Mouse (Mus musculus) forebrain, embryonic 10.5 days (tissue): ENCODE data around the gene Kdm8. TPM values are rescaled to one million over a fixed set of nuclear protein-coding genes. Genes with fewer than 3 reads are reported as not detected.

Experiments
- DNase-seq: peaks from one replicate; pipeline ENCODE4 v3.0.0-alpha.2; 2017; ENCODE audit warnings: low spot score; ENCODE audit errors: extremely low spot score
- H3K27ac ChIP-seq: fragments of 300-500 bp; sonication (generic); 2 replicates; pipeline ENCODE4 v1.5.1; 2016; ENCODE audit warnings: mild to moderate bottlenecking
- H3K27me3 ChIP-seq: fragments of 300-500 bp; sonication (generic); 2 replicates; pipeline ENCODE4 v1.6.1; 2016; ENCODE audit warnings: mild to moderate bottlenecking; ENCODE audit not compliant: poor library complexity, severe bottlenecking
- H3K36me3 ChIP-seq: fragments of 300-500 bp; sonication (generic); replicated peaks from 2 replicates; pipeline ENCODE4 v1.6.1; 2016; ENCODE audit warnings: mild to moderate bottlenecking, moderate library complexity
- H3K4me1 ChIP-seq: fragments of 300-500 bp; sonication (generic); 2 replicates; pipeline ENCODE4 v1.6.1; 2016
- H3K4me3 ChIP-seq: fragments of 300-500 bp; sonication (generic); 2 replicates; pipeline ENCODE4 v1.5.1; 2016; ENCODE audit warnings: mild to moderate bottlenecking, moderate library complexity
- H3K9me3 ChIP-seq: fragments of 300-500 bp; sonication (generic); 2 replicates; pipeline ENCODE4 v1.6.1; 2016; ENCODE audit warnings: mild to moderate bottlenecking, moderate library complexity
- WGBS: fragments of 180-500 bp; shearing (Covaris S2); methylation state at CpG from one replicate; pipeline ENCODE4 v1.1.7; 2016; 5-methylcytosine and 5-hydroxymethylcytosine counted together
- polyA plus RNA-seq: library from polyadenylated mRNA; unstranded; fragments of >200 nt; fragmentation: Nextera tagmentation; extraction: Ambion mirVana; gene quantifications from 2 replicates; pipeline ENCODE4 v1.2.1, GENCODE M21; 2016

Gene Kdm8
- polyA plus RNA-seq, 1 experiment from 2014 or later: 15.6 TPM

GRCm38 (mm10) chr7:125471991-125472741 is 27.7 kb downstream of the Kdm8 start:
- Histone ChIP-seq H3K9me3 (no peaks in the 10 kb centered on the region), H3K27ac (peak overlapping the region; percentile 79)
- WGBS: 45% methylated on average over 13 of the region's 13 CpGs

DNA sequence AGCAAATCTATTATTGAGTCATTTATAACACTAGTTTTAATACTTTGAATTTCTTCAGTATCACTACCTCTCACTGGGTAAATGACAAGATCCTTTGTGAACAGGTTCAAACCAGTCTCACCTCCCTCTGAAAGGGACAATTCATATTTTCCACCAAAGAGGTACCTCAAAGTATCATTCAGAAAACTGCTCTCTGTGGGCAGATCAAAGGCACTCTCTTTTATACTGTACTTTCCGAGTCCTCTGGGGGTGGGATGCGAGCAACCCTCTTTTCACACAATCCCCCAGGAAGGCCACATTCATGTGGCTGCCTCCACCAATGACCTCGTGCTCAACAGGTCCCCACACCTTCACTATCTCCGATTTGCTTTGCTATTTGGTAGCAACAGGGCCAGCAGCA is 30.1 kb downstream of the Kdm8 start:
- 83% methylated on average over 4 of the region's 4 CpGs for WGBS
- Histone ChIP-seq H3K27me3 (no peaks in the 10 kb centered on the region), H3K36me3 (peaks cover 44% of the 10 kb centered on the region), H3K4me1 (peaks cover 36% of the 10 kb centered on the region), H3K9me3 (no peaks in the 10 kb centered on the region), H3K27ac (peak overlapping the region; percentile 56; the same call in 1 of the 2 replicates), H3K4me3 (no peak overlapping the region)
- DNase-seq: no peak

More at GRCm38 (mm10) chr7:125471991-125472741, 27.7 kb downstream of the Kdm8 start:
- peaks cover 53% of the 10 kb centered on the region for H3K36me3 ChIP-seq
- H3K4me3 ChIP-seq: no peak overlapping the region
- H3K4me1 ChIP-seq: peaks cover 36% of the 10 kb centered on the region
- peak; percentile 75 for DNase-seq
- no peaks in the 10 kb centered on the region for H3K27me3 ChIP-seq

- Histone ChIP-seq H3K4me1 (peaks cover 36% of the 10 kb centered on the region), H3K4me3 (no peak overlapping the region), H3K9me3 (no peaks in the 10 kb centered on the region), H3K36me3 (peaks cover 40% of the 10 kb centered on the region), H3K27ac (peak overlapping the region; percentile 56), H3K27me3 (no peaks in the 10 kb centered on the region)
- DNase-seq: no peak
- 63% methylated on average over 11 of the region's 11 CpGs for WGBS
These were observed 31.2 kb downstream of the Kdm8 start for GRCm38 (mm10) chr7:125475601-125476251.

DNA sequence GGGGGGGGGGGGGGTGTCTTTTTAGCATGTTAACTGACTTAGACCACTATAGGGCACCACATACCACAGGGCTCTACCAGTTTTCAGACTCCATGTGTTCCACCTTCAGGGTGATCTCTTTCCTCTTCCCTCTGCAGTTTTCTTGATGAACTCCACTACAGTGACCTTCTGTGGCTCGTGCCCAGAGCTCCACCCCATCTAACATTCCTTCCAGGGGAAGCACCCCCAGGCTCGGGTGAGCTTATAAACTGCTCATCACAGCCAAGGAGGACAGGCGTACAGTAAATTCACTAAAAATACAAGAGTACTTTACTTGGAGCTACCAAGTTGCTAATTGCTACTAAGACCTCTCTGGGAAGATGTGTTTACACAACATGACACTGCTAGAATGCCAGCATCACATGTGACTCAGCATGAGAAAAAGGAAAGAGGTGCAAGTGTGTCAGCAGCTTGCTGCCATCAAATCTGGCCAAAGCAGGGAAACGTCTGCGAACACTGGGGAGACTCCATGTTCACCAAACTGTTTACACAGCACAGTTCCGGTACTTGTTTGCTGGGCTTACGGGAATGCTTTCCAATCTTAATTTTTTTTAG is 34.0 kb downstream of the Kdm8 start:
- no peak for DNase-seq
- H3K36me3 ChIP-seq: peaks cover 54% of the 10 kb centered on the region
- no peaks in the 10 kb centered on the region for H3K9me3 ChIP-seq
- 87% methylated on average over 7 of the region's 7 CpGs for WGBS
- no peak overlapping the region for H3K4me3 ChIP-seq
- no peaks in the 10 kb centered on the region for H3K27me3 ChIP-seq
- no peak overlapping the region for H3K27ac ChIP-seq
- H3K4me1 ChIP-seq: peaks cover 27% of the 10 kb centered on the region

- Histone ChIP-seq H3K4me1 (peaks cover 17% of the 10 kb centered on the region), H3K27me3 (no peaks in the 10 kb centered on the region), H3K9me3 (no peaks in the 10 kb centered on the region), H3K36me3 (peaks cover 70% of the 10 kb centered on the region), H3K27ac (no peak overlapping the region), H3K4me3 (no peak overlapping the region)
- WGBS: 93% methylated on average over 4 of the region's 4 CpGs
- no peak for DNase-seq
These were observed 36.0 kb downstream of the Kdm8 start for GRCm38 (mm10) chr7:125480518-125480917.

DNA sequence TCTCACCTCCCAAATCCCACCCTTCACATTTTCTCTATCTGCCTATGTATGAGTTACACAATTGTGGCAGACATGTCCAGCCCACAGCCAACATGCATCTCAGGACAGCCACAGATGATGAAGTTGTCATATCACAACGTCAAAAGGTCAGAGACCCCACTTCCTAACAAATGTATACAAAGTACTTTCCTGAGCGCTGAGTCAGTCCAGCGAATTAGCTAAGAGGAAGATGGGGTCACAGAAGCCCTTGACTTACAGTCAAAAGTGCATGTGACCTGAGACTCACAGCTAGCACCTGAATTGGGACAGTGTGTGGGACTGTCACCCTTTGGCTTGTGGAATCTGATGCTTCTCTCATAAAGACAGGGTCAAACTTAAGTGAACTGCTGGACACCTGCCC is 37.9 kb downstream of the Kdm8 start:
- 91% methylated on average over 3 of the region's 3 CpGs for WGBS
- DNase-seq: no peak
- Histone ChIP-seq H3K4me3 (no peak overlapping the region), H3K27ac (no peak overlapping the region), H3K4me1 (no peaks in the 10 kb centered on the region; the same call in 1 of the 2 replicates), H3K9me3 (no peaks in the 10 kb centered on the region), H3K36me3 (peaks cover 73% of the 10 kb centered on the region), H3K27me3 (no peaks in the 10 kb centered on the region)

- DNase-seq: no peak
- Histone ChIP-seq H3K9me3 (no peaks in the 10 kb centered on the region), H3K4me1 (no peaks in the 10 kb centered on the region), H3K36me3 (peaks cover 67% of the 10 kb centered on the region), H3K27ac (no peak overlapping the region), H3K27me3 (no peaks in the 10 kb centered on the region), H3K4me3 (no peak overlapping the region)
- 78% methylated on average over 2 of the region's 2 CpGs for WGBS
These were observed 38.4 kb downstream of the Kdm8 start for GRCm38 (mm10) chr7:125482886-125483285.

- WGBS: 90% methylated on average over 7 of the region's 7 CpGs
- Histone ChIP-seq H3K4me1 (peaks cover 10% of the 10 kb centered on the region), H3K36me3 (peaks cover 59% of the 10 kb centered on the region), H3K4me3 (no peak overlapping the region), H3K27me3 (no peaks in the 10 kb centered on the region), H3K9me3 (no peaks in the 10 kb centered on the region), H3K27ac (no peak overlapping the region)
- no peak for DNase-seq
These were observed 40.3 kb downstream of the Kdm8 start for GRCm38 (mm10) chr7:125484791-125485190.

DNA sequence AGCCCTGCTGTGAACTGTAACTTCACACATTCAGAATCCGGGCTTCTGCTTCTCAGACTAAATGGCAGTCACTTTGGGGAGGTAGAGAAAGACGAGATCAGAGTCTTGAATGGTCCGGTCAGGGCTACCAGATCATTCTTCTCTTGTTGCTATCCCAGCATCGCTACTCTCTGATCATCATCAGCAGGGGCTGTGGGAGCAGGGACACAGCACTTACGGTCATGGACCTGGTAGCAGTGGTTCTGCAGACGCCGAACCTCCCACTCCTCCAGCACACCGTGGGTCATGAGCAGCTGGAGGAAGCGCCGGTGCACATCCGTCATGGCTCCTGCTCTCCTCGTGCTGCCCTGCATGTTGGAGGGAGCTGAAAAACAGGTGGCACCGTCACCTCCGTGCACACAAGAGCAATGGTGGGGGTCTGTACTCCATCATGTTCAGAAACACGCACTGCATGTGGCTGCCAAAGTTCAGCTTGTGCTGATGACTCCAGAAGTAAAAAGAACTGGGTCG is 41.7 kb downstream of the Kdm8 start:
- Histone ChIP-seq H3K36me3 (peaks cover 49% of the 10 kb centered on the region), H3K9me3 (no peaks in the 10 kb centered on the region), H3K27me3 (no peaks in the 10 kb centered on the region), H3K27ac (no peak overlapping the region), H3K4me1 (peaks cover 23% of the 10 kb centered on the region), H3K4me3 (no peak overlapping the region)
- WGBS: 96% methylated on average over 16 of the region's 16 CpGs
- DNase-seq: no peak

DNA sequence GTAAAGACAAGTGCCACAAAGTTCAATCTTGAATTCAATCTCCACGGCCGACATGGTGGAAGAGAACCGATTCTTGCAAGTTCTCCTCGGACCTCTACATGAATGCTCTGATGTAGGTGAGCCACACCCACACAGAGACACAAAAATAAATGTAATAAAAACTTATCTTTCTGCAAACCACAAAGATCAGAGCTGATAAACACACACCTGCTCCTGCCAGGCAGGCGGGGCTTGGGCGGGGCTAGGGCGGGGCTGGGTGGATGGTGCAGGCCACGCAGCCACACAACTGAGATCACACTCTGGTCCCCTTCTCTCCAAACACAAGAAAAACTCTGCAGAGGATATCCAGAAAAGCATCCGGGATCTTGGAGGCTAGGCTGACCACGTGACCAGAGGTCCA is 42.6 kb downstream of the Kdm8 start:
- H3K27ac ChIP-seq: no peak overlapping the region
- 87% methylated on average over 10 of the region's 10 CpGs for WGBS
- no peak overlapping the region for H3K4me3 ChIP-seq
- no peaks in the 10 kb centered on the region for H3K27me3 ChIP-seq
- peaks cover 29% of the 10 kb centered on the region for H3K4me1 ChIP-seq
- peaks cover 42% of the 10 kb centered on the region for H3K36me3 ChIP-seq
- H3K9me3 ChIP-seq: no peaks in the 10 kb centered on the region
- DNase-seq: no peak

GRCm38 (mm10) chr7:125488706-125489105 is 44.2 kb downstream of the Kdm8 start:
- no peaks in the 10 kb centered on the region for H3K27me3 ChIP-seq
- no peak overlapping the region for H3K4me3 ChIP-seq
- WGBS: 87% methylated on average over 6 of the region's 6 CpGs

GRCm38 (mm10) chr7:125489636-125490035 is 45.2 kb downstream of the Kdm8 start:
- H3K9me3 ChIP-seq: no peaks in the 10 kb centered on the region
- no peaks in the 10 kb centered on the region for H3K27me3 ChIP-seq
- WGBS: 92% methylated on average over 2 of the region's 2 CpGs
- H3K36me3 ChIP-seq: peaks cover 19% of the 10 kb centered on the region
- H3K27ac ChIP-seq: no peak overlapping the region
- peaks cover 32% of the 10 kb centered on the region for H3K4me1 ChIP-seq
- no peak overlapping the region for H3K4me3 ChIP-seq
- DNase-seq: no peak

More at GRCm38 (mm10) chr7:125488706-125489105, 44.2 kb downstream of the Kdm8 start:
- no peak overlapping the region for H3K27ac ChIP-seq
- H3K4me1 ChIP-seq: peaks cover 32% of the 10 kb centered on the region
- H3K36me3 ChIP-seq: peaks cover 28% of the 10 kb centered on the region
- H3K9me3 ChIP-seq: no peaks in the 10 kb centered on the region
- DNase-seq: no peak
